Mouse (Mus musculus) kidney, postnatal 10 days (tissue): ENCODE measurements at regions not wholly inside any gene's neighbourhood (a gene's known extent, or its start where the extent isn't known, plus 50 kb on each side); places are given as distances from the start of the nearest gene placed in this dataset.

Experiments used
- DNase-seq: peaks from one replicate; pipeline ENCODE4 v3.0.0; 2021; ENCODE audit warnings: mixed read lengths

DNA sequence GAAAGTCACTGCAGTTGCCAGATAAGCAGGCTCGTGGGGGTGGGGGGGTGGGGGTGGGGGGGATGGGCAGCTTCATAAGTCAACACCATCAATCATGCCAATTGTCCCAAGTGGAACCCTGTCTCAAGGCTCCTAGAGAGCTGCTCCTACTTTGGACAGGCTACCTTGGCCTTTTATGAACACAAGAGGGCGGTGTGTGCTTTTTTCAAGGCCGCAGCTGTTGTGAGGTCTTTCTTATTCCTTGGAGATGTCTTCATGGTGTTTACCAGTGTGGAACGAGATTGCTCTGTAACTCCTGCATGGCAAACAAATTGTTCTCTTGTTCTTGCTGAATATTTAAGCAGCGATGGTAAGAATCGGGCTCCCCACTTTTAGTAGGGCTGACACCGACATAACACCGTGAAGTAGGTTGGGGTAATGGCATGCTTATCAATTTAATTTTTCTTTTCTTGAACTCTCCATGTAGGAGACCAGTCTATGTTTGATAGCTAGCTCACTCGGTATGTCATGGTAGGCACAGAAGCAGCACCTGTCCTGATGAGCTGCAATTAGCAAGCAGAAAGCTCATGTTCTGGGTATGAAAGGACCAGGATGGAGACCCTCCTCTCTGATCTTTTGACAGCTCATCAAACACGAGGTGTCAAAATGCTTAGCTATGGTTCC is 118.7 kb upstream of the Nmur2 start:
- DNase-seq = peak; percentile 54

DNA sequence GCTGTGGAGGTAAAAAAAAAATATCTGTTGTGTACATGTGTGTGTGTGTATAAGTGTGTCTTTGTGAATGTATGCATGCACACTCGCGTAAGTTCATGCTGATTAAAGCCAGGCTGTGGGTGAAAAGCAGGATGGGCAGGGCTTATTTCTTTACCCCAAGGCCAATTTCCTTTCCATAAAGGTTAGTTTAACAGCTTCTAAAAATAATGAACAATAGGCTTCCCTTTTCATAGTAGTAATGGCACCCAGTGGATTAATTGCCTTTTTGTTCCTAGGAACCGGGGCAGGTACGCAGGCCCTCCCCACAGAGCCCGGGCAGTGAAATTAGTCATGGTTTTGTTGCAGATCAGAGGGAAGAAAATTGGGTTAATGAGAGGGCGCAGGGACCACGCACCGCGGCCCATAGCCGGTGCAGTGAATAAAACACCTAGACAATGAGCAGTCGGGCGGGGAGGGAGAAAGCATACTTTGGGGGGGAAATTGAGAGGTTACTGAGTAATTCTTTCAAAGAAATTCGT is 110.1 kb upstream of the Nmur2 start:
- DNase-seq = no peak

DNA sequence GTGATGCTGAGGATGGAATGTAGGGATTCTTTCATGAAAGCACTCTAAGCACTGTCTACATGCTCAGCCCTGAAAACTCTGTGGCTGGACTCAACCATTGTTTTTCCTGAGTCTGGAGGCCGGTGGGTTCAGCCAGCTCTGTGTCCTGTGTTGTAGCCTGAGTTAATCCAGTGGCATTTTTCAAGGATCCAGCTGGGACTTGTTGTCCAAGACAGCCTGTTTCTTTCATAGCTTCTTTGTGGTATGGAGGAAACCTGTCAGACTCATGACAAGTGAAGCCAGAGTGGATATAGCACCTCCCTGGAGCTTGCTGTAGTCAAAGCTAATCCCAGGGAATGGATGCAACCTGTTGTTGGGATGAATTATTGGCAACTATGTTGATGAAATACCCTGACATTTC is 108.9 kb upstream of the Nmur2 start:
- no peak for DNase-seq

DNA sequence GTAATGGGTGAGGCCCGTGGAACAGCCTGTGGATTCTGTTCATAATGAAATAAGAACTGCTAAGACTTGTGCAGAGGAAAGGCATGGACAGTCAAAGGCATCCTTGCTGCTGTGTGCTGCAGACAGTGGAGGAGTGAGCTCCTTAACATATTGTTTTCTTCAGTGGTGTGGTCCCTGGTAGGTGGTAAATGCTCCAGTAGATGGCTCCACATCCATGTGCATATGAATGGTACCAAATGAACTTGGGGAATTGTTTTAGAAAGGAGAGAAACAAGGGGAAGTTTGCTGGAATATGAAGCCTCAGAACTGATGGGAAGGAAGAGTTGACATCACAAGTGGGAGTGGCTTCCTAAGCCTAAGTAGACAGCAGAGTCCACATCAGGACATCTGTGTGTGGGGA is 108.1 kb upstream of the Nmur2 start:
- DNase-seq = no peak

DNA sequence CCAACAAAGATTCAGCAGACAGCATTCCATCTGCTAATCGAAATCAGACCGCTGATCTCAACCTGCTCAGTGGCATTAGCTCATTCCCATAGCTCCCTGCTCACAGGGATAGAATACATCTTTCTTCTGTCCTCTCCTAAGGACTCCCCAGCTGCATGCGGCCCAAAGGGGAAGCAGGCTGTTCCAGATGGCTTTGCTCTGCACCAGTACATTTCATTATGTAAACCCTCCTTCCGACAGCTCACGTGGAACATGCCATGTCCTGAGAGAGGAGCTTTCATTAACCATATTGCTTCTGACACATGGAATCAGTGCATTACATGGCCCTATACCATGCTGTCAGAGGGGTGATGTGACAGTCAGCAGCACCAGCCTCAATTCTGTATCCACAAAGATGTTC is 105.9 kb upstream of the Nmur2 start:
- no peak for DNase-seq

DNA sequence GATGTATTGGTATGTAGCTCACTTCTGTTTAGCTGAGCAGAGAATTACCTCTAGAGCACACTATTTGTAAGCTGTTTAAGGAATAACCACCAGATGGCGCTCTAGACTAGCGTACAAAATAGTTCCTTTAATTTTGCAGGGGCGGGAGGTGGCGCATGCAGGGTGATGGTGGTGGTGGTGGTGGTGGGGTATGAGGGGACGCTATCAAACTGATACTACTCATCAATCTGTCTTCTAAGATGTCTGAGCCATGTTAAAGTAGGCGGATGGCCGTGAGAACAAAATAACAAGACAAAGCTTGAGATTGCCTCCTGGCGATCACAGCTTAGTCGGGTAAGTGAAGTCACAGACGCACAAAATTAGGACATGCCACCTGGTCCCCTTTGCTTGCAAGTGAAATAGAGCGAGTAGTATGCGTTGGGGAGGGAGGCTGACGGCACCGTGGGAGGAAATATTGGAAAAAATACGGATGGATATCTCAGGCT is 90.6 kb upstream of the Nmur2 start:
- DNase-seq = peak; percentile 42

DNA sequence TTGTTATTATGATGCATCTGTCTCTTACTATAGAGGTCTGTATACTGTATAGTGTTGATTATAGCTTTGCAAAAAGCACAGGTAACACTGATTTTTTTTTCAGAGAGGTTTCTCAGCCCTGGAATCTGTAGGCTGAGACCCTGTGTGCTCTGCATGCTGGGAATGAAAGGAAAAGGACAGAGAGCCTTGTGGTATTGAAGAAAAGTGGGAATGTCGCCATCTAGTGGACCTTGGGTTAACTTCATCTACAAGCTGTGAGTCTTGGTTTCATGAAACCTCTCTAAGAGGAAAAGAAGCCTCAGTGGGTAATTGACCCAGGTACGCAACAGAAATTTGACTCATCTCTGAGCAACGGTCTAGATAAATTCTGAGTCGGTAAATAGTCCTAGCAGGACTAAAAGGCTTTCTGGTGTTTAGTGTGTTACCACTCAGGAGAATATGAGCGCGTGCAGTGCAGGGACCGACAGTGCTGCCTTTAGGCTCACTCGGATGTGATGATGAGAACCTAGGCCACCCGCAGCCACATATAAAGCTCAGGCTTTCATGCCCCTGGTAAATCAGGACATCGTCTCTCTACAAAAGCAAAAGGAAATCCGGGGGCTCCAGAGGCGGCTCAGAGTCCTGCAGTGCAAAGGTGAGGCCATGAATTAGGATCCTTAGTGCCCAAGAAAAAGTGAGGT is 75.9 kb upstream of the Nmur2 start:
- DNase-seq = peak; percentile 38

DNA sequence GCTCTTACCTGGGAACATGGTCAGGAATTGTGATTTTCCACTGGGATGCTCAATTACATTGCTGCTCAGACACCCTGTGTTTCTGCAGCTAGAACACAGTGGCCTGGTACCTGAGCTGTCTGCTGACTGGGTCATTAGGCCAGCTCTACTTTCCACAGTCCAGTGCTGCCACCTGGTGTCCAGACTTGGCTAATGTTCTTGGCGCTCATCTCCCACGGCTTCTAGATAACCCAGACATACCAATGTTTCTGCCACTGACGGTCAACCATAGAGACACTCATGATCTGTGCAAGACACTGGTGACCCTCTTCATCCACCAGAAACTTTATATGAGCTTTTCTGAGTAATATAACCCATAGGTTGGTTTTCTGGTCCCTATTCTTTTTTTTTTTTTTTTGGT is 67.1 kb upstream of the Nmur2 start:
- DNase-seq = peak; percentile 81

DNA sequence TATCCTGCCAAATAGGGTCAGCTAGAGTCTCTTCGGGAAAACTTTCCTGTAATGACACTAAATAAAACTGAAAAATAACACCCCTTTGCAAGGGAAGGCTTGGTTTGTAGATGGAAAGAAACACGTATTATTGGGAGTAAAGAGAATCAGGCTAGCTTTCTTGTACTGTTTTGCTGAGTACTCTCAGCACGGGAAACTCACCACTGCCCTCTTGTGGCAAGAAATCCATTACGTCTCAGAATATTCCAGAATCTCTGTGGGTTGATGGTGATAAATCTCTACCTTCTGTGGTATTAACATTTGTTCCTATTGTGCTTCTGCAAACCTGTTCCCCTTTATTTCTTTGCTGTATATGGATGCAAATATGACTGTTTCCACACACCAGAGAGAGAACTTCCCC is 64.8 kb upstream of the Nmur2 start:
- peak; percentile 62 for DNase-seq

DNA sequence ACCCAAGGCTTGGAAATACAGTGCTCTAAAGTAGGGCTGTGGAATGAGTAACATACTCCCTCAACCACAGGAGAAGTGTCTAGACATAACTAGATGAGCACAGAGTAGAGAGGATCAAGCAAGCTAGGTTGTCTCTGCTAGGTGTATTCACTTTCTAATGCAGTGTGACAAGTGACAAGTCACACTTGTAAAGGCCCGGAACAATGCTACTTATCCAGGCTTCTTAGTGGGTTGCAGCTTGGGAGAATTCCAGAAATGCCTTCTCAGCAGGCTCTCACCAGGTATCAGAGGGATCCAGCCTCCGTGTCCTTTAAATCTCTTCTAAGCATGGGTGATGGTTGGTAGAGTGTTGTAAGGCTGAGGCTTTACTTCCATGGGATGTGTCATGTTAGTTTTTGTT is 52.1 kb upstream of the Nmur2 start:
- DNase-seq = no peak
